Mouse (Mus musculus): ENCODE data around the gene Nop58. TPM values are rescaled to one million over a fixed set of nuclear protein-coding genes. Genes with fewer than 3 reads are reported as not detected.
"Not testable (repeated sequence)": the region's sequence is repeated elsewhere in the genome, so short reads cannot be mapped to it uniquely, and the experiment has no call there.

The Nop58 gene
- 149 and 151 TPM in 2 replicates for polyA plus RNA-seq (2015; fragmentation: Nextera tagmentation; extraction: Ambion mirVana)

- peaks cover 23% of the 10 kb centered on the region for H3K27me3 ChIP-seq
- WGBS: under 1% methylated on average over 49 of the region's 49 CpGs
- peak within 1 kb of the TSS; percentile 80 for H3K9ac ChIP-seq
- H3K36me3 ChIP-seq: 0 out of 2 replicates have a peak, but pooled peaks cover 7% of the 10 kb centered on the region
- H3K9me3 ChIP-seq: no peaks in the 10 kb centered on the region
- ATAC-seq (ENCODE audit: low read depth): peak; percentile 99
- H3K4me2 ChIP-seq: peak within 1 kb of the TSS; percentile 98
- H3K27ac ChIP-seq (replicated peaks): peak within 1 kb of the TSS; percentile 80
- peaks cover 23% of the 10 kb centered on the region for H3K4me1 ChIP-seq (replicated peaks)
- peak within 1 kb of the TSS; percentile 76 for H3K4me3 ChIP-seq
These were observed at the start of gene Nop58 for GRCm38 (mm10) chr1:59684819-59685755. Gene Nop58, plus strand, starts transcription at chr1:59684971.

- no peak for ATAC-seq (ENCODE audit: low read depth)
- Histone ChIP-seq H3K9me3 (no peaks in the 10 kb centered on the region), H3K36me3 (peaks cover 9% of the 10 kb centered on the region), H3K27me3 (no peaks in the 10 kb centered on the region), H3K27ac (replicated peaks) (no peak overlapping the region), H3K4me3 (no peak overlapping the region), H3K4me1 (replicated peaks) (no peaks in the 10 kb centered on the region), H3K4me2 (no peak overlapping the region), H3K9ac (no peak overlapping the region)
- WGBS: 78% methylated on average over 1 of the region's 1 CpGs
These were observed 48.4 kb upstream of the Nop58 start for GRCm38 (mm10) chr1:59636349-59636748.

GRCm38 (mm10) chr1:59638371-59638770 lies 46.4 kb upstream of the Nop58 start:
- Histone ChIP-seq H3K27me3 (no peaks in the 10 kb centered on the region), H3K9me3 (no peaks in the 10 kb centered on the region), H3K36me3 (peaks cover 22% of the 10 kb centered on the region), H3K4me2 (no peak overlapping the region), H3K9ac (no peak overlapping the region), H3K4me3 (no peak overlapping the region), H3K4me1 (replicated peaks) (no peaks in the 10 kb centered on the region), H3K27ac (replicated peaks) (no peak overlapping the region)
- no peak for ATAC-seq (ENCODE audit: low read depth)
- WGBS: 87% methylated on average over 3 of the region's 3 CpGs

DNA sequence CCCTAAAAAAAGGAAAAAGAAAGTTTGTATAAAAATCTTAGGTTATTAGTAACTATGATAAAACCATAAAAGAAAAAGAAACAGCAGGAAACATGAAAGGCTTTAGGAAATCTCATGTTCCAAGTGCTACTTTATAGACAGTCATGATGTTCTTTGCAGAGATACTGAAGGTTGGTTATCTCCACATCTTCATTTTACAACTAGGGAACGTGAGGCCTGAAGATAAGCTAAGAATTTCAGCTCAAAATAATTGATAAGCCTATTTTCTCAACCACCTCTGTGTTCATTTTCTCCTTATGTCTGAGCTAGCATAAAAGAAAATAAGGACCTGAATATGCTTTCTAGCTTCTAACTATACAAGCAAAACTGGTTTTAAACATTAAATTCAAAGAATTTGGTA lies 42.3 kb upstream of the Nop58 start:
- Histone ChIP-seq H3K36me3 (peaks cover 38% of the 10 kb centered on the region), H3K4me1 (replicated peaks) (no peaks in the 10 kb centered on the region), H3K4me2 (no peak overlapping the region), H3K4me3 (no peak overlapping the region), H3K27me3 (no peaks in the 10 kb centered on the region), H3K9me3 (no peaks in the 10 kb centered on the region), H3K27ac (replicated peaks) (no peak overlapping the region), H3K9ac (no peak overlapping the region)
- ATAC-seq (ENCODE audit: low read depth): no peak
- 94% methylated on average over 1 of the region's 1 CpGs for WGBS

GRCm38 (mm10) chr1:59646502-59646901 lies 38.3 kb upstream of the Nop58 start:
- H3K4me2 ChIP-seq; H3K27me3 ChIP-seq; ATAC-seq (ENCODE audit: low read depth); H3K4me1 ChIP-seq (replicated peaks); H3K9ac ChIP-seq; H3K27ac ChIP-seq (replicated peaks); H3K9me3 ChIP-seq; H3K4me3 ChIP-seq: not testable (repeated sequence)
- WGBS: 92% methylated on average over 2 of the region's 2 CpGs
- H3K36me3 ChIP-seq: peaks cover 51% of the 10 kb centered on the region

DNA sequence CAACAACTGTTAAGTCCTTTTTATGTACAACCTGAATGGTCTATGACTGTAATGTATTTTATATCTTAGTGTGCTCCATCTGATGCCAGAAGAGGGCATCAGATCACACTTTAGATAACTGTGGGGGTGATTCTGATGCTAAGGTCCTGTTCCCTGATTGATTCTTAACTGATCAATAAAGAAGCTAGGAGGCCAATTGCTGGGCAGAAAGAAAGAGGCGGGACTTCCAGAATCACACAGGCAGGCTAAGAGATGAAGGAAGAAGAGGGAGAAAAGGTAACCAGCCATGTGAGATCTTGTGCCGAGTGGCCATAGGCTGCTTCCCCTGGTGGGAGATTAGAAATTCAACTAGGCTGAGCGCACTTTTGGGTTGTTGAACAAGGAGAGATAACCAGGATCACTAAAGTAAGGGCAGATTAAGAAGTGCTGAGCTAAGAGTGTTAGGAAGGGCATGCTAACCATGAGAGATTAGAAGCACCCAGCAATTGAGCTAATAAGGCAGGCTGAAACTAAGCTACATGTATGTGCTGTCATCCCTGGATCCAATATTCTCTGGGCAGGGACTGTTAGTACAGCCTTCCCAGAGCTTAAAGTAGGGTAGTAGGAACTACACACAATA lies 33.5 kb upstream of the Nop58 start:
- peaks cover 52% of the 10 kb centered on the region for H3K36me3 ChIP-seq
- no peaks in the 10 kb centered on the region for H3K9me3 ChIP-seq
- 94% methylated on average over 3 of the region's 3 CpGs for WGBS
- no peaks in the 10 kb centered on the region for H3K4me1 ChIP-seq (replicated peaks)
- no peak for ATAC-seq (ENCODE audit: low read depth)
- no peak overlapping the region for H3K9ac ChIP-seq
- H3K27me3 ChIP-seq: no peaks in the 10 kb centered on the region
- H3K4me3 ChIP-seq: no peak overlapping the region
- no peak overlapping the region for H3K27ac ChIP-seq (replicated peaks)
- no peak overlapping the region for H3K4me2 ChIP-seq

GRCm38 (mm10) chr1:59653243-59653911 lies 31.4 kb upstream of the Nop58 start:
- no peak overlapping the region for H3K9ac ChIP-seq
- ATAC-seq (ENCODE audit: low read depth): no peak
- H3K4me1 ChIP-seq (replicated peaks): no peaks in the 10 kb centered on the region
- H3K4me3 ChIP-seq: no peak overlapping the region
- no peaks in the 10 kb centered on the region for H3K27me3 ChIP-seq
- H3K36me3 ChIP-seq: peaks cover 34% of the 10 kb centered on the region
- H3K9me3 ChIP-seq: no peaks in the 10 kb centered on the region
- no peak overlapping the region for H3K4me2 ChIP-seq
- H3K27ac ChIP-seq (replicated peaks): no peak overlapping the region
- 94% methylated on average over 3 of the region's 3 CpGs for WGBS

DNA sequence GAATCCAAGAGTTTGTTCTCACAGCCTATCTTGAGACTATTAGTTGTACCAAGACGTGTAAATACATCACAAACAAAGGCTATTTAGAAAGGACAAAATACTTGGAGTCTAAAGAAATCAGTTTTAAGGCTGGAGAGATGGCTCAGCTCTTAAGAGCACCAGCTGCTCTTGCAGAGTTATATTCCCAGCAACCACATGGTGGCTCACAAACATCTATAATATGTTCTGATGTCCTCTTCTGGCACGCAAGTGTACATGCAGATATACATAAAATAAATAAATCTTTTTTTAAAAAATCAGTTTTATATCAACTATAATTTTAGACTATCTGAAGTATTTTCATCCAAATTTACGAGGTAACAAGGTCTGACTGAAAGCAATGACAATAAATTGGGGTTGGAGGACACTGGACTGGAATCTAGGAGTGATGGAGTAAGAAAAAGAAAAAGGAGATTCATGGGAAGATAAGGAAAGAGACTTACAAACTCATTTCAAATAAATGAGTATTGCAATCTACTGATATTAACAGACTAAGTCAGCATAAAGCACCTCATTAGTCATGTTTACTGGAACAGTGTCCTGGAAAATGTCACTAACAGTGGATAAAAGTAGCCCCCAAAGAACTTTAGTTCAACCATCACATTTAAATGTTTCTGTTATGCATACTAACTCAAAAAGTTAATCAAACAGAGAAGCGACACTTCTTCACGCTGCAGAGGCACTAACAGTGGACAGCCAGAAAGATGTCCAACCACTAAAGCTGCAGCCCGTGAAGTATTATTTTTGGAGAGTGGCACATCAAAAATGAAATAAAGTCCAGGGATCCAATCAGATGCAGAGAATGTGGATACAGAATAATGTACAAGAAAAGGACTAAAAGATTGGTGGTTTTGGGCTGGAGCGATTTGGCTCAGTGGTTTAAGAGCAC lies 28.3 kb upstream of the Nop58 start:
- no peak overlapping the region for H3K9ac ChIP-seq
- H3K36me3 ChIP-seq: peaks cover 24% of the 10 kb centered on the region
- no peak overlapping the region for H3K4me3 ChIP-seq
- WGBS: 93% methylated on average over 7 of the region's 7 CpGs
- no peaks in the 10 kb centered on the region for H3K4me1 ChIP-seq (replicated peaks)
- no peaks in the 10 kb centered on the region for H3K9me3 ChIP-seq
- ATAC-seq (ENCODE audit: low read depth): no peak
- no peak overlapping the region for H3K27ac ChIP-seq (replicated peaks)
- H3K27me3 ChIP-seq: no peaks in the 10 kb centered on the region
- no peak overlapping the region for H3K4me2 ChIP-seq

DNA sequence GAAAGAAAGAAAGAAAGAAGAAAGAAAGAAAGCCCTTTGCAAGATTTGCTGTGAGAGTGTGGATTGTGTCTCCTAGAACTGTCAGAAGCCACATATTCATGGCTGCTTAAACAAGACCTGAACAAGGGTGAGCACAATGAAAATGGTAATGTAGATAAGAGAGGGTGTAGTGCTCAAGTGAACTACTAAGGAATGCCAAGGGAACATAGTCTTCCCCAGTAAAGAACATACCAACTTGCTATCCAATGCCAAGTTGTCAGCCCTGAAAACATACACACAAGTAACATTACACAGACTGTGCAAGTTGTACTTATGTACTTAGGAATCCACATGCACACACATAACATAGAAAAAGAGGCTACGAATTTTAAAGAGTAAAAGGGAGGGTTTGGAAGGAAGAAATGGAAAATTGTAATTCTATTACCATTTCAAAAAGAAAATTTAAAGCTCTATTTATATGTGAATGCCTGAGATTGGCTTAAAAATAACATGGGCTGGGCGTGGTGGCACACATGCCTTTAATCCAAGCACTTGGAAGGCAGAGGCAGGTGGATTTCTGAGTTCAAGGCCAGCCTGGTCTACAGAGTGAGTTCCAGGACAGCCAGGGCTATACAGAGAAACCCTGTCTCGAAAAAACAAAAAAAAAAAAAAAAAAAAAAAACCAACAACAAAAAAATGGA lies 21.2 kb upstream of the Nop58 start:
- ATAC-seq (ENCODE audit: low read depth): no peak
- 94% methylated on average over 3 of the region's 3 CpGs for WGBS

GRCm38 (mm10) chr1:59668871-59669270 lies 15.9 kb upstream of the Nop58 start:
- peaks cover 32% of the 10 kb centered on the region for H3K4me1 ChIP-seq (replicated peaks)
- no peak overlapping the region for H3K9ac ChIP-seq
- 82% methylated on average over 2 of the region's 2 CpGs for WGBS
- H3K4me2 ChIP-seq: peak overlapping the region; percentile 87
- H3K36me3 ChIP-seq: no peaks in the 10 kb centered on the region
- ATAC-seq (ENCODE audit: low read depth): no peak
- peak overlapping the region; percentile 99; the same call in 1 of the 2 replicates for H3K4me3 ChIP-seq
- H3K27ac ChIP-seq (replicated peaks): no peak overlapping the region
- H3K27me3 ChIP-seq: no peaks in the 10 kb centered on the region
- H3K9me3 ChIP-seq: no peaks in the 10 kb centered on the region

More for the DNA sequence above, 21.2 kb upstream of the Nop58 start:
- Histone ChIP-seq H3K4me1 (replicated peaks) (peaks cover 12% of the 10 kb centered on the region), H3K4me3 (no peak overlapping the region), H3K27me3 (no peaks in the 10 kb centered on the region), H3K9me3 (no peaks in the 10 kb centered on the region), H3K4me2 (no peak overlapping the region), H3K36me3 (peaks cover 4% of the 10 kb centered on the region; the same call in 1 of the 2 replicates), H3K27ac (replicated peaks) (no peak overlapping the region), H3K9ac (no peak overlapping the region)

Measured in neural tube, embryonic 13.5 days (tissue).